Mouse (Mus musculus) left cerebral cortex, adult 8-10 months (tissue): Measurements from ENCODE around the gene Tmem189. TPM values are rescaled to one million over a fixed set of nuclear protein-coding genes. Genes with fewer than 3 reads are reported as not detected.

Experiments used
- DNase-seq, 2 experiments: peaks; one replicate each; pipeline ENCODE4 v3.0.0; 2022; ENCODE audit warnings: low spot score in 2 of 2
- total RNA-seq, 4 experiments: library from RNA; stranded (reverse); gene quantifications; 2 replicates each; pipeline ENCODE4 v1.2.4; 2022

Tmem189 gene
- total RNA-seq, 4 experiments from 2014 or later: 39.8 to 49.3 (median 44.1) TPM

- no peak for DNase-seq
These were observed 11.8 kb upstream of the Tmem189 start for GRCm38 (mm10) chr2:167701472-167701871.

- no peak for DNase-seq
These were observed 10.4 kb upstream of the Tmem189 start for GRCm38 (mm10) chr2:167700018-167700417.

- DNase-seq: no peak
These were observed 8.3 kb upstream of the Tmem189 start for GRCm38 (mm10) chr2:167697902-167698301.

GRCm38 (mm10) chr2:167696143-167696542, 6.5 kb upstream of the Tmem189 start:
- no peak for DNase-seq

GRCm38 (mm10) chr2:167695491-167695890, 5.9 kb upstream of the Tmem189 start:
- no peak for DNase-seq

- DNase-seq: no peak
These were observed 5.3 kb upstream of the Tmem189 start for GRCm38 (mm10) chr2:167694963-167695362.

- DNase-seq: no peak
These were observed 4.6 kb upstream of the Tmem189 start for GRCm38 (mm10) chr2:167694244-167694643.

GRCm38 (mm10) chr2:167693540-167693939, 3.9 kb upstream of the Tmem189 start:
- no peak for DNase-seq

- DNase-seq: no peak
These were observed 3.2 kb upstream of the Tmem189 start for GRCm38 (mm10) chr2:167692831-167693230.

GRCm38 (mm10) chr2:167691871-167692661, 2.4 kb upstream of the Tmem189 start:
- no peak for DNase-seq

GRCm38 (mm10) chr2:167691410-167691809, 1.8 kb upstream of the Tmem189 start:
- no peak for DNase-seq

GRCm38 (mm10) chr2:167690962-167691311, 1.3 kb upstream of the Tmem189 start:
- DNase-seq: no peak

- peak in 1 of 2 experiments; percentile 61 for DNase-seq
These were observed 768 bp upstream of the Tmem189 start for GRCm38 (mm10) chr2:167690219-167690961.

- DNase-seq: peak; percentile 57 to 71
These were observed 847 bp downstream of the Tmem189 start, which contains the start of gene Cebpb for GRCm38 (mm10) chr2:167688498-167689451. Gene Cebpb (plus strand): TSS chr2:167688915.

GRCm38 (mm10) chr2:167688126-167688497, 1.5 kb downstream of the Tmem189 start:
- DNase-seq: peak in 1 of 2 experiments; percentile 60

- DNase-seq: peak in 1 of 2 experiments; percentile 42
These were observed 1.9 kb downstream of the Tmem189 start for GRCm38 (mm10) chr2:167687651-167688101.

- DNase-seq: no peak
These were observed 2.4 kb downstream of the Tmem189 start for GRCm38 (mm10) chr2:167687250-167687586.

GRCm38 (mm10) chr2:167686382-167687249, 3.0 kb downstream of the Tmem189 start:
- DNase-seq: no peak

GRCm38 (mm10) chr2:167685865-167686264, 3.8 kb downstream of the Tmem189 start:
- no peak for DNase-seq

- DNase-seq: peak; percentile 85 to 100
These were observed 4.5 kb downstream of the Tmem189 start for GRCm38 (mm10) chr2:167685137-167685536.
